Mouse (Mus musculus) heart, postnatal 25 days (tissue): Measurements from ENCODE around the gene Sdk2. TPM values are rescaled to one million over a fixed set of nuclear protein-coding genes. Genes with fewer than 3 reads are reported as not detected.

ENCODE experiments used
- DNase-seq: peaks from one replicate; pipeline ENCODE4 v3.0.0; 2022; ENCODE audit warnings: low spot score
- intact Hi-C: fragments of 180-260 bp; cut with DNase I; formaldehyde crosslinking; loops from one replicate; pipeline ENCODE4 v1.15.1; 2025
- total RNA-seq, 2 experiments: library from RNA; stranded (reverse); gene quantifications; 2 replicates each; pipeline ENCODE4 v1.2.3; 2021

Gene Sdk2
- total RNA-seq, 2 experiments from 2014 or later: 1.2 to 2.0 TPM

DNA sequence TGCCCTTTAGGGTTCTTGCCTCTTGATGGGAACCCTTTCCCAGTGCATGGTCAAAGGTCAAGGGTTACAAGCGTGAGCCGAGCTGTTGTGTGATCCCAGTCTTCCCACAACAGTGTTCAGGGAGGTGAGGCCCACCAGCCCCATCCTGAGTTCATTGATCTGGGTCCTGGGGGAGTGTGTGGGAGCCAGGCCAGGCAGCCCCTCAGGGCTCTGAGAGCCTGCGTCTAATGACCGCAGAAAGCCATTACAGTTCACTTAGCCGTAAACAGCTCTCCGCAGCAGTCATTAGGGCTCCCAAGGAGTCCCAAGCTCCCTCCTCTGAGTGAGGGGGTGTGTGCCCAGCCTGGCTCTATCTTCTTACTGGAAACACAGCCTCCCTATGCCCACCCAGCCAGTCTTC, 66.8 kb downstream of the Sdk2 start:
- intact Hi-C loops: no loop called here
- DNase-seq: no peak

DNA sequence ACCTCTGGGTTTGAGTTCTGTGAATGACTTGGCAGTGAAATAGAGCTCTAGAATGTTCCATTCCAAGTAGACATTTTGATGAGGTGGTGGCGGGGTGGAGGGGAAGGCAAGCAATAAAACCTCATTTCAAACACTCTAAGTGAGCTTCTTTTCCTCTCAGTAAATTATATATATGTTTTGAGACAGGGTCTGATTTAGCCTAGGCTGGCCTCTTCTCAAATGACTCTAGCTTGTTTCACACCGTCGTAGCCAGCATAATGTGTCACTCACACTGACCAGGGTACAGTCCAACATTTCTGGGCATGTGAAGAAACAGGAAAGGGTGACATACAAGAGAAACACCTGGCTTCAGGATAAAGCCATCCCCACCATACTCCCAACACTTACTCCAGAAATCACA, 68.1 kb downstream of the Sdk2 start:
- no peak for DNase-seq
- intact Hi-C loops: no loop called here

DNA sequence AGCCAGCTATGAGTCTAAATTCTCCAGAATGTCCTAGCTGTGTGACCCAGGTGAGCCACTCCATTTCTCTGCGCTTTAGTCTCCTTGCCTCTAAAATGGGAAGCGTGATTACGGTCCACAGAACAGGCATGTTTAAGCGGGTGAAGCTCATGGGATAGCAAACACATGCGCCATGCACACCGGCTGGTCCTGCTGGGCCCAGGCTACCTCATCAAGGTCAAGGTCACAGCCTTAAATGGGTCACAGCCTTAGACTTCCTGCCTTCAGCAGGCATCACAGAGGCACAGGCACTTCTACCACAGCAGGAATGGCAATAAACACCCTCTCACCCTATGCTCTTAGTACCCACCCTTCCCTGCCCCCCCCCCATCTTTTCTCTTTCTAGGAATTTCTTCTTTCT, 72.9 kb downstream of the Sdk2 start:
- intact Hi-C loops: no loop called here
- no peak for DNase-seq

- intact Hi-C loops: no loop called here
- no peak for DNase-seq
Measured at GRCm38 (mm10) chr11:113992894-113993293, 74.0 kb downstream of the Sdk2 start.

DNA sequence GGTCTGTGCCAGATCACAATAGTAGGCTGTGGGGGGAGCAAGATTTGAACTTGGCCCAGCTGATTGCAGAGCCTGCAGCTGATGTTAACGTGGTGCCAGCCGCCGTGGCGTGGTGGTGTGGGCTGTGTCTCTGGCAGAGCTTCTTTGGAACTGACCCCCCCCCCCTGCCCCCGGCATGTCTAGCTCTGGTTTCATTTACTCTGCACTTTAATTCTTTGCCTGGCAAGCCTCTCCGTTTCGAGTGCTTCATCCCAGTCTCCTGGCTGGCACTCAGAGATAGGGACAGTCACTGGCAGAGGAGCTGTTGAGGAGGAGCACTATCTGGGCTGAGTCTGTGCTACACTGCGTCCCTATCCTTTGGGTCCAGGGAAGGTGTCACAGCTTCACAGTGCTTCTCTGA, 75.0 kb downstream of the Sdk2 start:
- intact Hi-C loops: no loop called here
- no peak for DNase-seq

GRCm38 (mm10) chr11:113990466-113990865, 76.4 kb downstream of the Sdk2 start:
- intact Hi-C loops: no loop called here
- peak; percentile 20 for DNase-seq

DNA sequence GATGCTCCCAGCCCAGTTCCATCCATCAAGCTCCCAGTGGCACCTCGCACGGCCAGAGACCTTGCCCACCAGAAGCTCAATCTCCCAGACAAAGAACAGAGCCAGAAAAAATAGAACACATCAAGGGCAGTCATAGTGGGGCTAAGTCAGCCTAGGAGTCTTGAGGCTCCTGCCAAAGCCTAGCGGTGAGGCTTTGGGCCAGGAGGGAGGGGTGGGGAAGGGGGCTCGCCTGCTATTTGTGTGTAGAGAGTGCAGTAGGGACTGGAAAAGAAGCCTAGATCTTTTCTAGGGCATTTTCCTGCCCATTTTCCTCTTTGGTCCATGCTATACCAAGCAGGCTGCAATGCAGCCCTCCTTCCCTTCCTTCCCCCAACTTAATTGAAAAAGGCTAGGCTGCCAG, 76.8 kb downstream of the Sdk2 start:
- DNase-seq: no peak
- intact Hi-C loops: no loop called here

GRCm38 (mm10) chr11:113985826-113986416, 80.9 kb downstream of the Sdk2 start:
- intact Hi-C loops: no loop called here
- no peak for DNase-seq

- no peak for DNase-seq
- intact Hi-C loops: no loop called here
Measured at GRCm38 (mm10) chr11:113981732-113982503, 84.9 kb downstream of the Sdk2 start.

DNA sequence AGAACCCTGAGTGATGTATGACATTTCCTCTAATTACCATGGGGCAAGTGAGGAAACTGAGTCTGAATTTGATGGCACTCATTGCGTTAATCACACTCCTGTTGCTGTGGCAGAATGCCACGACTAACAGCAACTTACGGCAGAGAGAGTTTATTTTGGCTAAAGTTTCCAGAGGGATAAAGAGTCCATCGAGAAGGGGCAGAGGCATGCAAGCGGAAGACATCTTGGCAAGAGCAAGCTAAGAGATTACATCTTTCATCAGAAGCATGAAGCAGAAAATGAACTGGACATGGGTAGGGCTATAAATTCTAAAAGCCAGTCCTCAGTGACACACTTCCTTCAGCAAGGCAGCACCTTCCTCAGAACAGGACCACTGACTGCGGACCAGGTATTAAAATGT, 85.8 kb downstream of the Sdk2 start:
- intact Hi-C loops: no loop called here

DNA sequence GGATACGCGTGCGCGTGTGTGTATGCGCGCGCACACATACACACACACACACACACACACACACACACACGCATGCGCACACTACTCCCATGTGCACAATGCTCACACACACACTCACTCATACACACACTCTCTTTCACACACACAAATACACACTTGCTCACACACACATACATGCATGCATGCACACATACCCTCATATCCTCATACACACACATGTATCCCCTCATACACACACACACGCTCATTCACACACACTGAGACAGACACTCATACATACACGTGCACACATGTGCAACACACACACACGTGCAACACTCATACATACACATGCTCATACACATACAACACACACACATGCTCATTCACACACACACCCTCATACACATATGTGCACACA, 88.5 kb downstream of the Sdk2 start:
- intact Hi-C loops: no loop called here
- no peak for DNase-seq

More for the DNA sequence above, 85.8 kb downstream of the Sdk2 start:
- no peak for DNase-seq

- no peak for DNase-seq
- intact Hi-C loops: no loop called here
Measured at GRCm38 (mm10) chr11:113975667-113975970, 91.2 kb downstream of the Sdk2 start.

DNA sequence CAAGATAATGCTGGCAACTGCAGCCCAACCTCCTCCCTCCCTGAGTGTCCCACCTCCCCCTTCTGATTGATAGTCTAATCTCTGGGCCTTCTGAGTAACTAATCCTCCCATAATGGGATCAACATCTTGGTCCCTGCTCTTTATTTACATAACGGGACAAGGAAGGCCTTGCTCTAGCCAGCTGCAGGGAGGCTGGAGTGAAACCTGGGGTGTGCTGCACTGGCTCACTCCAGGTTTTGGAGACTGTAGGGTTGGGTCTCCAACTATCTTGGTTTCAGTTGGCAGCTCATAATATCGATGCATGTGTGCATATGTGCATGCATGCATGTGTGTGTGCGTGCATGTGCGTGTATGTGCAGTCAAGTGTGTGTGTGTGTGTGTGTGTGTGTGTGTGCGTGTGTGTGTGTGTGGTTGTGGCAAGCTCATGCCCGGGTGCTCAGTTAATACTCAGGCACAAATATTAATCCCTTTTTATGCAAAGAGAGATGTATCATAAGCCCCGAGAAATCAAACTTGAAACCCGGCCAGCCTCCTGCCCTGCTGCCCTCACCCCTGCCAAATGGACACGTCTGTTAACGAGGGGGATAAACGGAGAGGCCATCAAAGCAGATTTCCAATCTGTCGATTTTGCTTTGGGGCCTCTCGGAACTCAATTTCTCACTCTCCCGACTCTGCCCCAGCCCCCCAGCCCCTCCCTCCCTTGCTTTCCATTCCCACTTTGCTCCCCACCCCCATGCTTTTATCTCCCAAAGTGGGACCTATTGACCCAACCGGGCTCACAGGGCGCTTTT, 91.8 kb downstream of the Sdk2 start:
- DNase-seq: no peak
- intact Hi-C loops: no loop called here

- peak; percentile 42 for DNase-seq
- intact Hi-C loops: no loop called here
Measured at GRCm38 (mm10) chr11:113972517-113972872, 94.4 kb downstream of the Sdk2 start.

GRCm38 (mm10) chr11:113971609-113972516, 95.0 kb downstream of the Sdk2 start:
- DNase-seq: no peak
- intact Hi-C loops: no loop called here

DNA sequence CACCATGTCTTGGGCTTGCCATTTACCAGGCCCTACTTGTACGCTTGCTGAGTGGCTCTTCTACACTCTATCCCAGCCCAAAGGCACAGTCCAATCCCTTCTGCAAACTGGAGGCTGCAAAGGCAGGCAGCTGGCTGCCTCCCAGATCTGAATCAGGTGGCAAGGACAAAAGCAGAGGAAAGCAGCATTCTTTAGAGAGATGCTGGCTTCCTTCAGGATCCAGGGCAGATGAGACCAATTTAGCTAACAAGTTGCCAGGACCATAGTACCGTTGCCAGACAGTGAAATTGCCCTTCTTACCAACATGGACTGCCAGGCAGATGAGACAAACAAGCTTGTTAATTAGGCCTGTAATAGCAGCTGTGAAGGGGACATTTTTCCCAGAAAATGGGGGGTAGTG, 96.8 kb downstream of the Sdk2 start:
- no peak for DNase-seq
- intact Hi-C loops: no loop called here

- intact Hi-C loops: no loop called here
- DNase-seq: no peak
Measured at GRCm38 (mm10) chr11:113965214-113965613, 101.6 kb downstream of the Sdk2 start.

- intact Hi-C loops: no loop called here
Measured at GRCm38 (mm10) chr11:113962751-113963150, 104.1 kb downstream of the Sdk2 start.

DNA sequence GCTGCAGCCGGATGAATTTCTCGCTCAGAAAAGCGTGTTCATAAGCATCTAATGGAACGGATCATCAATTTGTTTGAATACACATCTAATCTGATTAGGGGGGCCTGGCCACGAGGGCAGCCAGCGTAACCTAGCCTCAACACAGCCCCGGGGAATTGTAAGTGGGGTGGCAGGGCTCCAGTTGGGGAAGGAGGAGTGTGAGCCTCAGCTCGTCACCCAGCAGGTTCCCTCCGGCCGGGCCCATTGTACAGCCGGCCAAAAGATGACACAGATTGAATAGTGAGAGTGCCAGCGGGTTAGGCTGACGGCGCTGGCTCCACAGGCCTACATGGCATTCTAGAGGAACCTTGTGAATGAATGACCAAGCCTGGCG, 115.2 kb downstream of the Sdk2 start:
- intact Hi-C loops: no loop called here

More at GRCm38 (mm10) chr11:113962751-113963150, 104.1 kb downstream of the Sdk2 start:
- DNase-seq: no peak

GRCm38 (mm10) chr11:113950904-113951615, 115.8 kb downstream of the Sdk2 start:
- no peak for DNase-seq
- intact Hi-C loops: no loop called here

More for the DNA sequence above, 115.2 kb downstream of the Sdk2 start:
- no peak for DNase-seq
